Mouse (Mus musculus): ENCODE data around the gene Tap1. TPM values are rescaled to one million over a fixed set of nuclear protein-coding genes. Genes with fewer than 3 reads are reported as not detected.

Tap1 gene
- polyA plus RNA-seq, 1 experiment from 2014 or later = 1.5 TPM

DNA sequence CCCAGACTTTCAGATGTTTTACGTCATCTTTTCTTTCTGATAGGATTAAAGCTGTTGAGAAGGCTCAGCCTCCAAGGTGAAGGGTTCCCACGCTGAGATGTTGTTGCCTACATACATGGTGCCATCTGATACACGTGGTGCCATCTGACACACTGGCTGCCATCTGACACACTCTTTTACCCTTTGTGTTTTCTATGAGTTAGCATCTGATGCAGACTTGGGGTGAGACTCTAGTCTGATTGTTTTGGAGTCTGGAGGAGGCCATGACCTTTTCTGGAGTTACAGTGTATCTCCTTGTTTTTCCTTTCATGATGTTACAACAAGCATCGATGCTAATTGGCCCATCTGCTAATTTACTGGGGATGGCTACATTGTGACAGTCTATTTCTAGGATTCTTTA lies 57.3 kb downstream of the Tap1 start:
- 77% methylated on average over 4 of the region's 4 CpGs for WGBS
- Histone ChIP-seq H3K4me2 (replicated peaks) (no peak overlapping the region), H3K4me1 (no peaks in the 10 kb centered on the region), H3K9ac (replicated peaks) (no peak overlapping the region), H3K27me3 (no peaks in the 10 kb centered on the region), H3K4me3 (no peak overlapping the region), H3K9me3 (no peaks in the 10 kb centered on the region), H3K36me3 (no peaks in the 10 kb centered on the region), H3K27ac (replicated peaks) (no peak overlapping the region)
- no peak for ATAC-seq (replicated peaks)

Other genes starting within 250 kb of the Tap1 start
- 198 and 212 TPM in 2 replicates for gene Pfdn6, start 247.2 kb upstream of the Tap1 start, polyA plus RNA-seq (2015; fragmentation: Nextera tagmentation; extraction: Ambion mirVana)
- gene Wdr46, start 246.9 kb upstream of the Tap1 start, polyA plus RNA-seq (2015; fragmentation: Nextera tagmentation; extraction: Ambion mirVana) = 31.0 and 33.4 TPM in 2 replicates
- gene B3galt4, start 236.1 kb upstream of the Tap1 start, polyA plus RNA-seq (2015; fragmentation: Nextera tagmentation; extraction: Ambion mirVana) = 10.1 and 10.4 TPM in 2 replicates
- 75.8 and 79.7 TPM in 2 replicates for gene Vps52, start 231.7 kb upstream of the Tap1 start, polyA plus RNA-seq (2015; fragmentation: Nextera tagmentation; extraction: Ambion mirVana)
- gene Rps18, start 231.6 kb upstream of the Tap1 start, polyA plus RNA-seq (2015; fragmentation: Nextera tagmentation; extraction: Ambion mirVana) = 864 and 971 TPM in 2 replicates
- 8.1 and 13.0 TPM in 2 replicates for gene H2-K1, start 187.2 kb upstream of the Tap1 start, polyA plus RNA-seq (2015; fragmentation: Nextera tagmentation; extraction: Ambion mirVana)
- 21.9 and 22.9 TPM in 2 replicates for gene Ring1, start 162.9 kb upstream of the Tap1 start, polyA plus RNA-seq (2015; fragmentation: Nextera tagmentation; extraction: Ambion mirVana)
- gene H2-Ke6, start 159.5 kb upstream of the Tap1 start, polyA plus RNA-seq (2015; fragmentation: Nextera tagmentation; extraction: Ambion mirVana) = 64.4 and 74.3 TPM in 2 replicates
- gene Slc39a7, start 155.9 kb upstream of the Tap1 start, polyA plus RNA-seq (2015; fragmentation: Nextera tagmentation; extraction: Ambion mirVana) = 148 and 156 TPM in 2 replicates
- gene Rxrb, start 155.7 kb upstream of the Tap1 start, polyA plus RNA-seq (2015; fragmentation: Nextera tagmentation; extraction: Ambion mirVana) = 58.2 and 64.5 TPM in 2 replicates
- 2.0 and 2.1 TPM in 2 replicates for gene Col11a2, start 148.1 kb upstream of the Tap1 start, polyA plus RNA-seq (2015; fragmentation: Nextera tagmentation; extraction: Ambion mirVana)
- 0.15 TPM in 1 of 2 replicates, not detected in the other for gene H2-Oa, start 95.2 kb upstream of the Tap1 start, polyA plus RNA-seq (2015; fragmentation: Nextera tagmentation; extraction: Ambion mirVana)
- 12.9 and 13.0 TPM in 2 replicates for gene H2-DMa, start 68.0 kb upstream of the Tap1 start, polyA plus RNA-seq (2015; fragmentation: Nextera tagmentation; extraction: Ambion mirVana)
- 132 and 133 TPM in 2 replicates for gene Brd2, start 64.9 kb upstream of the Tap1 start, polyA plus RNA-seq (2015; fragmentation: Nextera tagmentation; extraction: Ambion mirVana)
- gene H2-DMb2, start 44.2 kb upstream of the Tap1 start, polyA plus RNA-seq (2015; fragmentation: Nextera tagmentation; extraction: Ambion mirVana) = 1.0 and 1.4 TPM in 2 replicates
- 0.88 and 0.91 TPM in 2 replicates for gene H2-DMb1, start 34.5 kb upstream of the Tap1 start, polyA plus RNA-seq (2015; fragmentation: Nextera tagmentation; extraction: Ambion mirVana)
- gene Psmb9, start 211 bp downstream of the Tap1 start, polyA plus RNA-seq (2015; fragmentation: Nextera tagmentation; extraction: Ambion mirVana) = 0.73 and 1.1 TPM in 2 replicates
- 2.3 and 2.6 TPM in 2 replicates for gene Psmb8, start 10.2 kb downstream of the Tap1 start, polyA plus RNA-seq (2015; fragmentation: Nextera tagmentation; extraction: Ambion mirVana)
- gene Tap2, start 16.0 kb downstream of the Tap1 start, polyA plus RNA-seq (2015; fragmentation: Nextera tagmentation; extraction: Ambion mirVana) = 1.3 and 1.7 TPM in 2 replicates
- 0.20 TPM in 1 of 2 replicates, not detected in the other for gene H2-Ob, start 51.4 kb downstream of the Tap1 start, polyA plus RNA-seq (2015; fragmentation: Nextera tagmentation; extraction: Ambion mirVana)
- 0.86 and 1.2 TPM in 2 replicates for gene H2-Ab1, start 70.1 kb downstream of the Tap1 start, polyA plus RNA-seq (2015; fragmentation: Nextera tagmentation; extraction: Ambion mirVana)
- gene H2-Aa, start 100.3 kb downstream of the Tap1 start, polyA plus RNA-seq (2015; fragmentation: Nextera tagmentation; extraction: Ambion mirVana) = 0.23 TPM in 1 of 2 replicates, not detected in the other
- gene H2-Eb1, start 118.3 kb downstream of the Tap1 start, polyA plus RNA-seq (2015; fragmentation: Nextera tagmentation; extraction: Ambion mirVana) = 1.1 and 1.6 TPM in 2 replicates
- gene H2-Eb2, start 138.1 kb downstream of the Tap1 start, polyA plus RNA-seq (2015; fragmentation: Nextera tagmentation; extraction: Ambion mirVana) = 0.14 TPM in 1 of 2 replicates, not detected in the other
- 0.06 TPM in 1 of 2 replicates, not detected in the other for gene Btnl2, start 167.3 kb downstream of the Tap1 start, polyA plus RNA-seq (2015; fragmentation: Nextera tagmentation; extraction: Ambion mirVana)
- not detected in 2 replicates for gene Btnl1, start 189.6 kb downstream of the Tap1 start, polyA plus RNA-seq (2015; fragmentation: Nextera tagmentation; extraction: Ambion mirVana)
- 1.5 and 3.3 TPM in 2 replicates for gene BC051142, start 211.3 kb downstream of the Tap1 start, polyA plus RNA-seq (2015; fragmentation: Nextera tagmentation; extraction: Ambion mirVana)